In genomic region chr13:111807596-111808386, GRCm38 (mm10) we compare ENCODE assay signal across 7 mouse cellular contexts. TPM values are rescaled to one million over a fixed set of nuclear protein-coding genes. Genes with fewer than 3 reads are reported as not detected.
DNase-seq lines count a peak whose midpoint lies in the region; ATAC-seq lines count a peak whose summit lies in the region.

No protein-coding gene starts in this region.

- H3K4me3 ChIP-seq in embryonic facial prominence, embryonic 15.5 days (replicated peaks): peak overlapping the region; percentile 90
- peak overlapping the region; percentile 96 for H3K4me3 ChIP-seq in hindbrain, embryonic 14.5 days (replicated peaks; ENCODE audit: low read length)

- peak; percentile 65 for ATAC-seq in CD4-positive, CD25-positive, alpha-beta regulatory T cell, adult 4 months
- peak; percentile 16; the same call in 1 of the 2 replicates for ATAC-seq in embryonic facial prominence, embryonic 15.5 days (ENCODE audit: insufficient number of reproducible peaks, low FRiP score, low TSS enrichment, low read depth)
- peak; percentile 39; the same call in 1 of the 2 replicates for ATAC-seq in hindbrain, embryonic 14.5 days (ENCODE audit: low FRiP score)

- peak overlapping the region; percentile 95 for H3K27ac ChIP-seq in embryonic facial prominence, embryonic 15.5 days (replicated peaks)
- peak overlapping the region; percentile 99 for H3K27ac ChIP-seq in hindbrain, embryonic 14.5 days

- no peaks in the 10 kb centered on the region for H3K36me3 ChIP-seq in embryonic facial prominence, embryonic 15.5 days
- no peaks in the 10 kb centered on the region for H3K36me3 ChIP-seq in hindbrain, embryonic 14.5 days (replicated peaks; ENCODE audit: control insufficient read depth, insufficient read depth)

- peak overlapping the region; percentile 88 for H3K4me2 ChIP-seq in embryonic facial prominence, embryonic 15.5 days (replicated peaks)
- H3K4me2 ChIP-seq in hindbrain, embryonic 14.5 days (replicated peaks): peak overlapping the region; percentile 93

- H3K27me3 ChIP-seq in embryonic facial prominence, embryonic 15.5 days: no peaks in the 10 kb centered on the region
- 0 out of 2 replicates have a peak, but pooled peaks cover 3% of the 10 kb centered on the region for H3K27me3 ChIP-seq in hindbrain, embryonic 14.5 days (ENCODE audit: control insufficient read depth, insufficient read depth, low read length)

- WGBS in embryonic facial prominence, embryonic 15.5 days: under 1% methylated on average over 67 of the region's 79 CpGs
- WGBS in hindbrain, embryonic 14.5 days: under 1% methylated on average over 59 of the region's 79 CpGs

- peak overlapping the region; percentile 84 for H3K9ac ChIP-seq in embryonic facial prominence, embryonic 15.5 days
- H3K9ac ChIP-seq in hindbrain, embryonic 14.5 days: peak overlapping the region; percentile 89

- peaks cover 36% of the 10 kb centered on the region for H3K4me1 ChIP-seq in embryonic facial prominence, embryonic 15.5 days
- peaks cover 25% of the 10 kb centered on the region for H3K4me1 ChIP-seq in hindbrain, embryonic 14.5 days (replicated peaks; ENCODE audit: control insufficient read depth, insufficient read depth, low read length)

- H3K9me3 ChIP-seq in embryonic facial prominence, embryonic 15.5 days (replicated peaks): no peaks in the 10 kb centered on the region
- H3K9me3 ChIP-seq in hindbrain, embryonic 14.5 days (ENCODE audit: control insufficient read depth, low read length): no peaks in the 10 kb centered on the region

- peak; percentile 29 for DNase-seq in MEL-GATA-1-ER (ENCODE audit: extremely low read depth, low read depth)
- peak; percentile 49 for DNase-seq in hindbrain, embryonic 14.5 days (ENCODE audit: low spot score)
- peak; percentile 53 to 60 for DNase-seq in lung, postnatal 4 days
- peak; percentile 44 to 61 for DNase-seq in spleen, adult 18-20 months
- DNase-seq in urinary bladder, adult 2 months (ENCODE audit: low spot score): no peak

RNA-seq across cellular contexts. Expression of gene Map3k1, which starts 1.0 kb away (rescaled TPM):
- 100 to 1,000 TPM; 117 to 125 TPM for polyA plus RNA-seq in CD4-positive, CD25-positive, alpha-beta regulatory T cell, adult 4 months (2017; shearing (Covaris generic))
- 16.3 and 18.0 TPM in 2 replicates for polyA plus RNA-seq in embryonic facial prominence, embryonic 15.5 days (2015; fragmentation: Nextera tagmentation; extraction: Ambion mirVana)
- 14.0 and 14.7 TPM in 2 replicates for polyA plus RNA-seq in hindbrain, embryonic 14.5 days (2014; fragmentation: Nextera tagmentation; extraction: Ambion mirVana)
- polyA plus RNA-seq in urinary bladder, adult 2 months (2012; rRNA removed): 19.8 and 23.9 TPM in 2 replicates
